Mouse (Mus musculus) kidney, adult 11 months (tissue): ENCODE data around the gene Nodal.

Experiments
- DNase-seq: peaks from one replicate; pipeline ENCODE4 v3.0.0; 2022

The Nodal gene

DNA sequence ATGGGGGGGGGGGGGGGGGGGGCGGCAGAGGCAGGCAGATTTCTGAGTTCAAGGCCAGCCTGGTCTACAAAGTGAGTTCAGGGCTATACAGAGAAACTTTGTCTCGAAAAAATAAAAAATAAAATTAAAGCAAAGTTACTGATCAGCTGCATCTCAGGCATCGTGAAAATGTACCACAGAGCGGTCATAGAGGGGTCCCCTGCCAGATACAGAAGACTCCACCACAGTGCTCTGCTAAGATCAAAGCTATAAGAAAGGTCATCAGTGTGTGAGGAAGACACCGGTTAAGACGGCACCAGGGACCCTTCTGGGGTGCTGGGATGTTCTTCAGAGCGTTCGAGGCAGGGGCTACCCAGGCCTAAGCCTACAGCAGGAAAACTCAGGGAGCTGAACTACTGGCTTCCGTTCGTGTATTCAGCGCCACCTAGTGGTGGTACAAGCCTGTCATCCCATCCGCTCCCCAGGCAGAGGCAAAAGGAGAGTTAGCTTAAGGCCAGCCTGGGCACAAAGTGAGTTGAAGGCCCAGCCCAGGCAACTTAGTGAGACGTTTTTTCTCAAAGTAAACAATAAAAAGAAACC, 18.5 kb upstream of the Nodal start:
- peak; percentile 50 for DNase-seq

DNA sequence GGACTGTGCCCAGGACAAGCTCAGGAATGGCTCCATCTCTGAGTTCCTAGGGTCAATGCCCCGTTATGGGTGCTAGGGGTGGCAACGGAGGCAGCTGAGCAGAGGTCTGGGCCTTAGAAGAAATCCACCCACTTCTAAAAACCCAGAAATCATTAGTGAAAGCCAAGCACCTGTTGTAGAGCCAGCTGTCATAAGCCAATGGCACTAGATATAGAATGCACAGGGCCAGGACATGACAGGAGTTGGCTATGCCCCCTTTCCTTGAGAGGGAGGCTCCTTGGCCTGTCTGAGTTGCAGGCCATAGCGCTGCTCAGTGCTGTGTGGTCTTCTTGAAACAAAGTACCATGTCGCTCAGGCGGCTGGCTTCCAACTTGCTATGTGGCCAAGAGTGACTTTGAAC, 17.4 kb upstream of the Nodal start:
- DNase-seq, result no peak

DNA sequence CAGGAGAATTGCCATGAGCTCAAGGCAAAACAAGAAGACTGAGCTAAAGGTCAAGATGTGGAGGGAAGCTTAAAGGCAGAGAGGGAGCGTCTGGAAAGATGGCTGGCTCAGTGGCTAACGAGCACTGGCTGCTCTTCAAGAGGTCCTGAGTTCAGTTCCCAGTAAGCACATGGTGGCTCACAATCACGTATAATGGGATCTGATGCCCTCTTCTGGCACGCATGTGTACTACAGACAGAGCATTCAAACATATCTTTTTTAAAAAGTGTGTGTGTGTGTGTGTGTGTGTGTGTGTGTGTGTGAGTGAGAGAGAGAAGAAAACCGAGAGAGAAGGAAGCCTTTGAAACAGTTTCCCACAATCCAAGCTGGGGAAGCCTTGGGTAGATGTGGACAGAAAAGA, 15.3 kb upstream of the Nodal start:
- DNase-seq, result no peak

DNA sequence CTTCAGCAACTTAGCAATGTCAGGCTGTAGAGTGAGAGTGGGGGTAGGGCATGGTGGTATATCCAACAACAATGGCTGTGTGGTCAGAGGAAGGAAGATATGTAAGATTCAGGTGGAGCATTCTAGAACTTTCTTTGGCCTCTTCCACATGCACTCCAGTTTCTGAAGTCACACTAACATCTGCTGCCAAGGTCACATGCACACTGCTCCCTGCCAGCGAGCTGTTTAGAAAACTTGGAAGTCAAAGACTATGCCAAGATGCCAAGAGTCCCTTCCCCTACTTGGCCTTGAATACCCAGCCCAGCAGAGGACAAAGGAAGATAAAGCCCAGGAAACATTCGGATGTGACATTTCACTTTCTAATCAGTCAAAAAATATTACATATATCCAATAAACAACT, 14.9 kb upstream of the Nodal start:
- DNase-seq, result no peak

DNA sequence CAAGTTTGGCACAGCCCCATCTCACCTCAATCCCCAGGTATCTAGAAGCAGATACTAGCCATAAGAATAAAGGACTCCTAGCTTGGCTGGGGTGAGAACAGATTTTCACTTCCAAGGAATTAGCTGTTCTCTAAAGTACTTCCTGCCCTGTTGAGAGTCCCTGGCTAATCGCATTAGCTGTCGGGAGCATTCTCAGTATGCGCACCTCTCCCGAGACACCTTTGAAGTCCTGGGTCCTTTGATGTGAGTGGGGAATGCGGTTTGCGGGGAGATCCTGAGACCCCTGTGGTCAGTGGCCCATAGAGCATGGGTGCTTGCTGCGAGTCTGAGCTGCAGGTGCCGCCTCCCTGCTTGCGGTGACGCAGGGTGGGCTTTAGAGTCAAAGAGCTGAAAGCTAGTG, 11.8 kb upstream of the Nodal start:
- no peak for DNase-seq

DNA sequence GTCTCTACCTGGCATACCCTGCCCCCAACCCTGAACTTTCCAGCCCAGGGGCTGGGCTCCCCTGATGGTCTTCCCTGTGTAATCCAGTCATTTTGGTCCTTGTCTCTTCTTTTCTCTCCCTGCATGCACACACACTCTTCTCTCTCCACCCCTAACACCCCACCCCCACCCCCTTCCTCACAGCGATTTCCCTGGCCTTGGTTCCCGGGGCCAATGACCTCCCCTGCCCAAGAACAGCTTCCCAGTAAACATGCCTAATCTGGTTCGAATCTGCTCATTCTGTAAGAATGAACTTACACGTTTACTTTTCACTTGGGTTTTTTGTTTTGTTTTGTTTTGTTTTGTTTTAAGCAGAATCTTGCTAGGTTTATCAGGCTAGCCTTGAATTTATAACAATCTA, 8.0 kb upstream of the Nodal start:
- DNase-seq, result no peak

DNA sequence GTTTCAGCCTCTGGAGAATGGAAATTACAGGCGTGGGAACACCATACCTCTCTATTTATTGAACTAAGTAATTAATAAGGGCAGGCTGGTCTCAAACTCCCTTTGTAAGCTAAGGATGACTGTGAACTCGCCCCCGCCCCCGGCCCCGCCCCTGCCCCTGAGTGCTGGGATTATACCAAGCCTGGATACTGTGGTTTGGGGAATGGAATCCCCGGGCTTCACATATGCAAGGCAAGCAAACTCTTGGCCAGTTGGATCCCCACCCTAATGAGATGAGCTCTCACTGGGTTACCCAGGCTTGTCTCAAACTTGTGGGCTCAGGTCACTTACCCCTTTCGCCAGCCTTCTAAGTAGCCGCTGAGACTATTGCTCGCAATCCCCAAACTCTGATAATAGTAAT, 7.6 kb upstream of the Nodal start:
- DNase-seq, result no peak

DNA sequence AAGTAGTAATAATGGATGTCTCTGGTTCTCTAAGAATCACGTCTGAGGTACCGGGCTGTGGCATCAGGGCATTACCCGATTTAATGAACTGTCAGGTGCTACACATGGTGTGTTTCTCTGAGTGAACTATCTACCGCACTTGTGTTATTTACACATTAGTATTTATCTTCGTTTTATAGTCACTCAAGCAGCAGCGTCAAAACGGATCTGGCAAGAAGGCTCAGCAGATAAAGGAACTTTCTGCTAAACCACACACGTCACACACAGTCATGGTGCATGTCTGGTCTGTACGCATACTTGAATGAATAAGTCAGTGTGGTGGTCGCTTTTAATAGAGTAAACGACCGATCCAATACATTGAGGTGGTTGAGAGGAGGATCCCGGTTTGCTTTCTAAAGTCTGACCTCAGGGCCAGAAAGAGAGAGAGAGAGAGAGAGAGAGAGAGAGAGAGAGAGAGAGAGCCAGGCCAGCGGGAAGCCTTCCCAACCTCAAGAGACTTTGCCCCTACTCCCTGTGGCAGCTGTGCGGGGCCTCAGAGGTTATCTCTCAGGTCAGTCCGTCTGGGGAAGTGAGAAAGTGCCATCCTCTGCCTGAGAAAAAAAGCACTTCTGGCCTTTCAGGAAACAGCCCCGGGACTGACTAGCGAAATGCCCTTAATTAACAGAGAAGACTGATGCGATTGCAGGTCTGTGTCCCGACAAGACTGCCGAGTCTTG, 4.7 kb upstream of the Nodal start:
- no peak for DNase-seq

DNA sequence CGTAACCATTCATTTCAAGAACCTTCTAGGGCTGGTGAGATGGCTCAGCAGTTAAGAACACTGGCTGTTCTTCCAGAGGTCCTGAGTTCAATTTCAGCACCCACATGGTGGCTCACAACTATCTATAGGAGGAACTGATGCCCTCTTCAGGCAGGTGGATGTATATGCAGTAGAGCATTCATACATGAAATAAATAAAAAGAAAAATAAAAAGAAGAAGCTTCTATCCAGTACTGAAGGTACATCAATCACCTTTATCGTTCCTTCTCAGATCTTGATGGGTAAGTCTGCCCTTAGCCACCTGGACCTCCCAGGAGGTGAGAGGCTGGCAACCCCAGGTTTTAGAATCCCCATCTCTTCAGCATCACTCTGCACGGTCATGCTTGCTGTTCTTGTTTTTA, 2.5 kb upstream of the Nodal start:
- no peak for DNase-seq

DNA sequence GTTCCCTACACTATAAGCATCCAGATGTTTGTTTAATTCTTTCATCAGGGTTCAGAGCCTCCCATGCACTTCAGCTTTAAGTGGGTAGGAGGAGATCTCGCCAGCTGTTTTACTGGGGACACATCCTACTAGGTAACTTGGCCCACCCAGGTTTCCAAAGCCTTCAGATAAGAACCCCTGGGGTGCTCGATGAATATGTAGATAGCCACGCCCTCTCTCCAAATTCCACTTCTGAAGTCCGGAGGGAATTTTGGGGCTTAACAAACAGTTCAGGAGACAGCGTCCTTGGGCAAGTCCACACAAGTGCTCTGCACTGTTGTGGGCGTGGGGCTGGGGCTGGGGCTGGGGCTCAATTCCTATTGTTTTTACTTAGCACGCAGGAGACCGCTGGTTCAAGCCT, 1.9 kb upstream of the Nodal start:
- DNase-seq, result no peak

DNA sequence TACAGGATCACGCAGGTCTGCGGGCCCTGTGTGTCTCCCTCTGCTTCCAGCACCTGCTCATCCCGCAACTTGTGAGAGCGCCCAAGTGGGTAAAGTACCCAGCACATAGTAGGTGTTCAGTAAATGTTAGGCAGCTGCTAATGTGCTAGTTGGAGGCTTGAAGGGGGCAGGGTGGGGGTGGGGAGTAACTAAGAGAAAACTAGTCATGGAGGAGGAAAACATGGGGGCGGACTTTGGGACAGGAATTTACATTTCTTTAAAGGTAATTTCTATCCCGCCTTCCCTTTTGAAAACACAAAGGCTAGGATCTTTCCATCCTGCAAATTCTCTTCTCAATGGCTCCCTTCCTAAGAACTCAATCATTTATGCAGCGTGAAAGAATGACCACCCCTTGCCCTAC, 1.2 kb upstream of the Nodal start:
- DNase-seq, result no peak

DNA sequence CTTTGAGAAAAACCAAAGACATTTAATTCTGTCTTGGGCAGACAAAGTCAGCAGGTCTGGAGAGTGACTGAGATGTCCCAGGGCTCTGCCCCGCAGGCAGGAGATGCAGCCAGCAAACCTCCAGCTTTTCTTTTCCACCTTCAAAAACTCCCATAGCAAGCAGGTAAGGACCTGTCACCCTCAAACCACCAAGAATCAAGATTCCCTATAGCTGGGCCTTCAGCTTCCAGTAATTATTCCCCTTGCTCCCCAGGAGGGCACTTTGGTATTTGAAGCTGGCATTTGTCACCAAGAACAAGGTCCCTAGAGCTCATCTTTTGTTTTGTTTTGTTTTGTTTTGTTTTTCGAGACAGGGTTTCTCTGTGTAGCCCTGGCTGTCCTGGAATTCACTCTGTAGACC, 726 bp upstream of the Nodal start:
- no peak for DNase-seq

DNA sequence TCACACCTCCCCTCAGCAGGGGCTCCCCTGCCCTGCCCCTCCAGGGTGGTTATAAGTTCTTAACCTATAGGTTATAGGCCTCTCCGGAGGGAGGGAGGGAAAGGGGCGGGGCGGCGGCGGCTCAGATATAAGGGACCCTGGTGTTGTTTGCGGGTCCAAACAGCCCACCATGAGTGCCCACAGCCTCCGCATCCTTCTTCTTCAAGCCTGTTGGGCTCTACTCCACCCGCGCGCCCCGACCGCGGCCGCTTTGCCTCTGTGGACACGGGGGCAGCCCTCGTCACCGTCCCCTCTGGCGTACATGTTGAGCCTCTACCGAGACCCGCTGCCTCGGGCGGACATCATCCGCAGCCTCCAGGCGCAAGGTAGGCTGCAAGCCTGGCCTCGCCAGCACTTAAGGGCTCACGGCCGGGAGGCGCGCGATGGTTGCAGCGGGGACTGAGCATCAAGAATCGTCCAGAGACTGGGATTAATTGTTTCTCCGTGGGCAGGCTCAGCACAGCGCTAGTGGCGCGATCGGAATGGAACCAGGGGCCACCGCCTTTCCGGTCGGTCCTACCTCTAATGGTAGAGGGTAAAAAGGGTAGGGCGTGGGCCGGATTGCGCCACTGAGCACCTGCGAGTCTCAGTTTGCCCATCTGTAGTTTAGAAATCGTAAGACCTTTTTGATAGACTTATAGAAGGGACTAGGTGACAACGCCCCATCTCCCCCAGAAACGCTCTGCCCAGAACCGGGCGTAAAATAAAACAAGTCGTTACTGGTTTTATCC, 544 bp downstream of the Nodal start:
- no peak for DNase-seq

DNA sequence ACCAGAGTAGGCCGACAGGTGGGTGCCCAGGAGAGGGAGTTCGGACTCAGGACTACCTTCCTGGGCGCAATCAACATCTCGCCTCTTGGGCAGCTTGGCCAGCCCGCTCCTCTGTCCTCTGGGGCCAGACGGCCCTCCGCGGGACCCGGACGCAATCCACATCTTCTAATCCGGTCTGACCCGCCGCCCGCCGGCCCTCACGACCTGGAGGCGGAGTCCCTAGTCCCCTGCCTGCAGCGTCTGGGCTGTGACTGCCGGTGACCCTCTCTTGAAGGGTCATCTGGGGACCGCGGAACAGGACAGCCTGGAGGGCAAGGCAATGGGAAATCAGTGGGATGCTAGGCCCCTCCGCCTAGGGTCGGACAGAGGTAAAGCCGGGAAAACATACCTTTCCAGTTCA, 1.4 kb downstream of the Nodal start:
- DNase-seq, result no peak

DNA sequence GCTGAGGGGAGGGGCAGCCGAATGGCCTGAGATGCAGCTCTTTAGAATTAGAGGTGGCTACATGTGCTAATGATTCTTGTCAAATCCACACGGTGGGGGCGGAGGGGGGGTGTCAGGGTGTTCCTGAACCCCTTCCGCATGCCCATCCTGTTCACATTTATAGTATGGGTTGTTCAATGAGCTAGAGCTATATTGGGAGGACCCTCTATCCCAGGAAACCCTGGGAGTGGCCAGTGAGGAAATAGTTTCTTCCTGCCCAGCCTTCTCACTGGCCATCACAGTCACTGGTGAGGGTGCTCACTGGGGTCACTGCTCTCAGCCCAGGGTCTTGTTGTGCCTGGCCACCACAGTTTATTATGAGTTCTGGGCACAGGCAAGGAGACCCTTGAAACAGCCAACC, 2.2 kb downstream of the Nodal start:
- no peak for DNase-seq

DNA sequence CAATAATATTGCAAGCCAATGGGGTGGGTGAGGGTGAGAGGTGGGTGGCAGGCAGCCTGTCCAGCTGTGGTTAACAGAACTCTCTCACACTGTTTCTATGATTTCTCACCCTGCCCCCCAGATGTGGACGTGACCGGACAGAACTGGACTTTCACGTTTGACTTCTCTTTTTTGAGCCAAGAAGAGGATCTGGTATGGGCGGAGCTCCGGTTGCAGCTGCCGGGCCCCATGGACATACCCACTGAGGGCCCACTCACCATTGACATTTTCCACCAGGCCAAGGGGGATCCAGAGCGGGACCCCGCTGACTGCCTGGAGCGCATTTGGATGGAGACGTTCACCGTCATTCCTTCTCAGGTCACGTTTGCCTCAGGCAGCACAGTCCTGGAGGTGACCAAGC, 5.1 kb downstream of the Nodal start:
- no peak for DNase-seq

DNA sequence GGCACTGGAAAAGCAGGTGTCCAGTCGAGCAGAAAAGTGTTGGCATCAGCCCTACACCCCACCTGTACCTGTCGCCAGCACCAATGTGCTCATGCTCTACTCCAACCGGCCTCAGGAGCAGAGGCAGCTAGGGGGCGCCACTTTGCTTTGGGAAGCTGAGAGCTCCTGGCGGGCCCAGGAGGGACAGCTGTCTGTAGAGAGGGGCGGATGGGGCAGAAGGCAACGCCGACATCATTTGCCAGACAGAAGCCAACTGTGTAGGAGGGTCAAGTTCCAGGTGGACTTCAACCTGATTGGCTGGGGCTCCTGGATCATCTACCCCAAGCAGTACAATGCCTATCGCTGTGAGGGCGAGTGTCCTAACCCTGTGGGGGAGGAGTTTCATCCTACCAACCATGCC, 5.5 kb downstream of the Nodal start:
- DNase-seq, result no peak

DNA sequence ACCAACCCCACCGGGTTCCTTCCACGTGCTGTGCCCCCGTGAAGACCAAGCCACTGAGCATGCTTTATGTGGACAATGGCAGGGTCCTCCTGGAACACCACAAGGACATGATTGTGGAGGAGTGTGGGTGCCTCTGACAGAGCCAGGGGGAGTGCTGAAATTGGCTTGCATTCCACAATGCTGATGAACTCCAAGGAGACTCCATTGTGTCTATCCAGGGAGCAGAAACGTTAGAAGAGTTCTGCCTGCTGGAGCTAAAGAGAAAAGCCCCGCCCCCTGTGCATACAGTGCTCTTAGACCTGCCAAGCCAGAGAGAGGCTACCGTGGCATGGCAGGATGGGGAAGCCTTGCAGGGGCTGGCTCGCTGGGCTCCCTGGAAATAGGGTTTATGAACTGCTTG, 6.7 kb downstream of the Nodal start:
- DNase-seq, result no peak

DNA sequence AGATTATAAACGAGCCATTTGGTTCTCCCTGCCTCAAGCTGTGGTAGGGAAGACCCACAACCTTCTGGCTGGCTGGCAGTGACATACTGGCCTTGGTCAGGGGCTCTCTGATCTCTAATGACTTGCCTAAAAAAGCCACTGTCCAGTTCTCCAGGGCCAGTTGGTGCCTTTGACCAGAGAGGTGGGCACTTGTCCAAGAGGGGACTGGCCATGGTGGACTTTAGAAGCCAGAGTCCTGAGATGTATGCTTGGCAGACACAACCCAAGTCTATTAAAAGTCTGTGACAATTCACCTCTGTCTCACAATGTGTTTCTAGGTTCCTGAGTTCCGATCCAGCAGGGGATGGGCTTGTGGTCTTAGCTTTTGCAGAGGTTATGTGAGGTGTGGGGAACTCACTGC, 7.3 kb downstream of the Nodal start:
- peak; percentile 66 for DNase-seq

DNA sequence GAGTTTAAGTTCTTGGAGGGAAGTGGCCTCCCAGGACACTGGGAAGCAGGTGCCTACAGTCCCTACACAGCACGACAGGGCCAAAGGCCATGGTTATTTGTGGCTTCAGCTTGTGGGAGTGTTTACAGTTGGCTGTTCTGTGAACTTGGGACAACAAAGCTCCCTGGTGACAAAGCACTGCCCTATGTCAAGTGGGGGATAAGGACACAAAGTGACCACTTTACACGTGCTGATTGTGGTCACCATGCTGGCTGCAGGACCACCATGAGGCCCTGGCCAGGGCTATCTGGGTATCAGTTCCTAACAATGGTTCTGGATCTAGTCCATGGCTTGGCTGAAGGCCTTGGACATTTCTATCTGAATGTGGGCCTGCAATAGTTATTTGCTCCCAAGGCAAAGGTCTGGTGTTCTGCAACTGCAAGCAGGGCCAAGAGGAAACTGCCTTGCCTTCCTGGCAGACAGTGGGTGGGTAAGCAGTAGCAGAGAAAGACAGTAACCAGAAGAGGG, 8.5 kb downstream of the Nodal start:
- peak; percentile 55 for DNase-seq

DNA sequence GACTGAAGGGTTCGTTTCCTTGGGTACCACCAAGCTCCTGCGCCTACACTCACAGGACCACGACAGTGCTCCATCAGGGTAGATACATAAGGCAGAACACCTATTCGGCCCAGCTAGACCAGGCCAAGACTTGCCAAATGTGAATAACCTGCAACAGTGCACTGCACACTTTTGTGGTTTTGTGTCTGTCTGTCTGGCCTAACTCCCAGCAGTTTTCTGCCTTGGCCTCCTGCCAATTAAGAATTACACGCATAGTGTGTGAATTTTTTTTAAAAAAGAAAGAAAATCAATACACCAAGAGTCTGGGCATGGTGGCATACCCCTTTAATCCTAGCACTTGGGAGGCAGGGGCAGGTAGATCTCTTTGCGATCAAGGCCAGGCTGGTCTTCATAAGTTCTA, 10.2 kb downstream of the Nodal start:
- DNase-seq, result no peak

DNA sequence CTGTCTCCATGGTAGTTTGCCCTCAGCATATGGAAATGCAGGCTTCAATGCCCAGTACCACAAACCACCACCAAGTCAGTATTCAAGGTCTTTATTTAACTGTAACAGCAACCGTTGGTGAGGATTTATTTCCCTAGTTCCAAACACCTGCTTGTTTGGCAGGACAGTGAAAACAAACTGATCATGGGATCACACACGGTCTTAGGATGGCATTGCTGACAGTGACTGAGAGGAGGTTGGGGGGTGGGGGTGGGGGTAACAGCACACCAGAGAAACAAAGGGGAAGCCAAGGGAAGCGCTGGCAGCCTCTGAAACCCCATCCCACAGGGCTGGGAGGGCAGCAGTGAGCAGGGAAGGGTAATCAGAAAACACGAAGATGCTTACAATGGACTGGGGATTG, 10.6 kb downstream of the Nodal start:
- no peak for DNase-seq

DNA sequence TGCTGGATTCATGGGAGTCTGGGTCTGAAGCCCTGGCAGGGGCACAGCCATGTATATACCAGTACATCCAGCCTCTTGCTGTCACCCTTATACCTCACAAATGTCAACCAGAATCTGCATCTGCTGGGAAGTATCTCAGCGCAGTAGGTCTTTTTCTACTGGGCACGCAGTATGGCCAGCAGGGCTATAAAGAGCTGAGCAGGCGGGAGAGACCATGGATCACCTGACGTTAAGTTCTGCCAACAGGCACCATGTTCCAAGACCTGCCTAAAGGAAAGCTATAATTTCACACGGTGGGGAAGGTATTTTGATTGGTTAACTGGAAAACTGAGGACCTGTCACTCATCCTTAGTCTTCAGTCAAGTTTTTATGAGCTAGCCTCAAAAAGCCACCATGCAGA, 11.3 kb downstream of the Nodal start:
- no peak for DNase-seq

DNA sequence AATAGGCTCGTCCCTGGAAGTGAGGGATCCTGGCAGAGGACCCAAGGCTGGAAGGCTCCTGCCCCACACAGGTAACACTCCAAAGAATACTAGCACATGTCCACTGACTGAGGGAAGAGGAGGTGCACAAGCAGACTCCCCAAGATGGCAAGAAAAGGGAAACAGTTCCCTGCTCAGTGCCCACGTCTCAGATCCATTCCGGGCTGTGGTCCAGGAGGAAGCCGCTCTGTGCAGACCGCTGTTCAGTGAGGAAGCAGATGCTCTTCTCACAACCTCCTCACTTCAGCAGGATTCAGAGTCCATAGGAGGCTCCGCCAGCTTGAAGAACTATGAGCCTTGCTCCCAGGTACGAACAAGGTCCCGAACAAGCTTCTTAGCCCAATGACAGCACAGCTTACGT, 13.6 kb downstream of the Nodal start:
- no peak for DNase-seq
